Mouse (Mus musculus) forebrain, embryonic 16.5 days (tissue): ENCODE data around the gene Thrb. TPM values are rescaled to one million over a fixed set of nuclear protein-coding genes. Genes with fewer than 3 reads are reported as not detected.

Source experiments
- ATAC-seq: fragments of 200-750 bp; cut with Nextera tagmentation; 2 replicates; pipeline ENCODE4 v1.8.0; 2017; ENCODE audit warnings: mild to moderate bottlenecking, moderate library complexity
- H3K27ac ChIP-seq: fragments of 300-500 bp; sonication (generic); 2 replicates; pipeline ENCODE4 v1.5.1; 2014; ENCODE audit warnings: low read length, control low read depth
- H3K27me3 ChIP-seq: fragments of 300-500 bp; sonication (generic); replicated peaks from 2 replicates; pipeline ENCODE4 v1.6.1; 2014; ENCODE audit warnings: low read length; ENCODE audit not compliant: control insufficient read depth, insufficient read depth
- H3K36me3 ChIP-seq: fragments of 300-500 bp; sonication (generic); 2 replicates; pipeline ENCODE4 v1.6.1; 2014; ENCODE audit not compliant: control insufficient read depth, insufficient read depth
- H3K4me1 ChIP-seq: fragments of 300-500 bp; sonication (generic); replicated peaks from 2 replicates; pipeline ENCODE4 v1.6.1; 2014; ENCODE audit warnings: low read length; ENCODE audit not compliant: control insufficient read depth, insufficient read depth
- H3K4me2 ChIP-seq: fragments of 300-500 bp; sonication (generic); 2 replicates; pipeline ENCODE4 v1.6.1; 2014; ENCODE audit warnings: mild to moderate bottlenecking, low read length, control low read depth
- H3K4me3 ChIP-seq: fragments of 300-500 bp; sonication (generic); replicated peaks from 2 replicates; pipeline ENCODE4 v1.5.1; 2014; ENCODE audit warnings: mild to moderate bottlenecking, low read length, control low read depth
- H3K9ac ChIP-seq: fragments of 300-500 bp; sonication (generic); replicated peaks from 2 replicates; pipeline ENCODE4 v1.6.1; 2014; ENCODE audit warnings: low read depth, low read length, control low read depth
- H3K9me3 ChIP-seq: fragments of 300-500 bp; sonication (generic); 2 replicates; pipeline ENCODE4 v1.6.1; 2016; ENCODE audit warnings: low read length; ENCODE audit not compliant: control insufficient read depth
- WGBS: fragments of 180-500 bp; shearing (Covaris S2); extraction: QIAGEN DNeasy Blood & Tissue Kit; methylation state at CpG from one replicate; pipeline ENCODE4 v1.1.7; 2014; 5-methylcytosine and 5-hydroxymethylcytosine counted together
- polyA plus RNA-seq: library from polyadenylated mRNA; unstranded; fragments of >200 nt; fragmentation: Nextera tagmentation; extraction: Ambion mirVana; gene quantifications from 2 replicates; pipeline ENCODE4 v1.2.1, GENCODE M21; 2015

Thrb gene
- polyA plus RNA-seq, 1 experiment from 2014 or later, result 1.6 TPM

DNA sequence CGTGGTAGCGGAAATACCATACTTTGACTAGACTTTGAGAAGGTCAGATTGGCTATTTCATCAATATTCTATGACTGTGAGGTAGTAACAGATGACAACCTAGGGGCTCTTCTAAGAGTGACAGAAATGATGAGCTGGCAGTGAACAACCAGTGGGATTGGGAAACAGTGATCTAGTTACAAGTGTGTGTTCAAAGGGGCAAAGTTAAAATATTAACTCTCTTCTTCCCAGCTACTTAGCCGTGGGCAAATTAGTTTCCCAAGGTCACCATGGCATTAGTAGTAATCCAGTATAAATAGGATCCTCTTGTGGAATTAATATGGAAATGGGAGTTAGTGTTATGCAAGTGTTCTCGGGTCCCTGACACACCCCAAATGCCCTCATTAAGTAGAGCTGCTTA is 35.5 kb downstream of the Thrb start:
- H3K4me3 ChIP-seq, result no peak overlapping the region
- no peak overlapping the region for H3K4me2 ChIP-seq
- no peak overlapping the region for H3K27ac ChIP-seq
- WGBS, result 82% methylated on average over 4 of the region's 4 CpGs
- H3K9me3 ChIP-seq, result no peaks in the 10 kb centered on the region
- H3K36me3 ChIP-seq, result no peaks in the 10 kb centered on the region
- no peak overlapping the region for H3K9ac ChIP-seq
- ATAC-seq, result no peak
- H3K4me1 ChIP-seq, result no peaks in the 10 kb centered on the region
- H3K27me3 ChIP-seq, result no peaks in the 10 kb centered on the region

DNA sequence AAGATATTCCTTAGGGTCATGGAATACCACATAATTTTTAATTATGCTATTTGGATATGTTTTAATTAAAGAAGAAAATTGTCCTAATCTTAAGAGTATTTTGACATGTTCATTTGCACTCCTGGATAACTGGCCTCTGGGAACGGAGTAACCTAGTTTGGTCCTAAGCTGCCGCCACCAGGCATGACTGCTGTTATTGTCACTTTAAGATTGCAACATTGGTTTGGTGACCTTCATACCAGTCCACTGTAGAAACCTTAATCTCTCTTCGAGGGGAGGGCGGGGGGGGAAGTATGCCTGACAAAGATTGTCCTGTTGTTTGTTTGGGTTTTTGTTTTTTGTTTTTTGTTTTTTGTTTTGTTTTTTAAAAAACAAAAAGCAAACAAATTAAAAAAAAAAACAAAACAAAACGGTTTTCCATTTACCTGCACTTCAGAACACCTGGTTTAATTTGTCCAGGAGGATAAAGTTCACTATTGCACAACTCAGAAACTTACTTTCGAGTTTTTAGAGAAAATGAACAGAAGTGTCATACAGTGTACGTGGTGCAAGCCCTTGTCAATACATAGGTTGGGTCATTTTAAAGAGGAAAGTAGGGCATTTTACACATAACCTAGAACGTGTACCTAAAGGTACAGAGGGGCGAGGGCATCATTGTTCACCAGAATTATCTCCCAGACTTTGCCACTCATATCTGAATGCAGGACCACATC is 38.0 kb downstream of the Thrb start:
- H3K36me3 ChIP-seq, result no peaks in the 10 kb centered on the region
- no peaks in the 10 kb centered on the region for H3K27me3 ChIP-seq
- H3K4me3 ChIP-seq, result no peak overlapping the region
- H3K9ac ChIP-seq, result no peak overlapping the region
- H3K4me2 ChIP-seq, result no peak overlapping the region
- H3K4me1 ChIP-seq, result no peaks in the 10 kb centered on the region
- 88% methylated on average over 9 of the region's 9 CpGs for WGBS
- ATAC-seq, result no peak
- no peak overlapping the region for H3K27ac ChIP-seq
- no peaks in the 10 kb centered on the region for H3K9me3 ChIP-seq

DNA sequence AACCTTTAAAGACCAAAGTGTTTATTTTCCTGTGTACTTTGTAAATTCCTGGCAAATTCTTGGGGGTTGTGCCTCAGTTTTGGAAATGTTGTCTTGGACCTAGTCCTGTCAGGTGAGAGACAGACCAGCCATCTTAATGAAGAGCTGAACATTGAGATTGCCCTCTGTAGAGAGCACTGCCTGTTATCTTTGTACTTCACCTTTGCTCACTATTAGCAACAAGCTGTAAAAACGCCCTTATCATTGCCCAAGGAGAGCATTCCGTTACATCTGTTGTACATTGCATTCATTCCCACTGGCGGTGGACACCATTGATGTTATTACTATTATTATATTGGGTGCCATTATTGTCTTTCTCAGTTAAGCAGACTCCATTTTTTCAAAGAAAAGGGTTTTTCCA is 40.2 kb downstream of the Thrb start:
- H3K4me2 ChIP-seq, result no peak overlapping the region
- H3K4me3 ChIP-seq, result no peak overlapping the region
- no peaks in the 10 kb centered on the region for H3K9me3 ChIP-seq
- 92% methylated on average over 3 of the region's 3 CpGs for WGBS
- ATAC-seq, result no peak
- H3K36me3 ChIP-seq, result no peaks in the 10 kb centered on the region
- no peak overlapping the region for H3K27ac ChIP-seq
- H3K27me3 ChIP-seq, result no peaks in the 10 kb centered on the region
- no peak overlapping the region for H3K9ac ChIP-seq
- no peaks in the 10 kb centered on the region for H3K4me1 ChIP-seq

DNA sequence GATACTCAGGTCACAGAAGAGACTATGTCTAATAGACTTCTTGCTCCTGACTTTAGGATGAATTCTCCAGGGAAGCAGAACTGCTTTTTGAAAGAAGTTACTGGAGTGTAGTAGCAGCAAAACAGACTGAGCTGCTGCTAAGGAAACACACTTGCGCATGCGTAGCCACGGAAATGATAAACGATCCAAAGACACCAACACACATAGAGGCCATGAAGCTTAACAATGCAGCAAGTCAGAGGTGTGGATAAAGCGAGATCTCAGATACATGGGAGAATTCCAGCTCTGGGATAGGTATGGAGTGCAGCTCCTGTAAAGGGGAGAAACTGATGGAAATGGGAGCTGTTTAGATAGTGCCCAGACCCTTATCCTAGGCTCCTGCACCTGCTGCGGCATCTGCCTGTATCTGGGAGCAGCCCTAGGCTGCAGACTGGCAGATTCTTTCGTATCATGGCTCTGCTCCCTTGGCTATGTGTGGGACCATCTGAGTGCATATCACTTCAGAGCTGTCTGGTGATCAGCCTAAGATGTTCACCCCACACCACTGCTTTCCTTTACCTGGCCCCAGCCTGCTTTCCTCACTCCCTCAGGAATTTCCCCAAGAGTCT is 53.3 kb downstream of the Thrb start:
- Histone ChIP-seq H3K27ac (no peak overlapping the region), H3K4me2 (no peak overlapping the region), H3K27me3 (no peaks in the 10 kb centered on the region), H3K9ac (no peak overlapping the region; the same call in 1 of the 2 replicates), H3K36me3 (no peaks in the 10 kb centered on the region), H3K4me3 (no peak overlapping the region), H3K9me3 (peaks cover 4% of the 10 kb centered on the region; the same call in 1 of the 2 replicates), H3K4me1 (no peaks in the 10 kb centered on the region)
- WGBS, result 89% methylated on average over 7 of the region's 7 CpGs
- peak; percentile 49; the same call in 1 of the 2 replicates for ATAC-seq

DNA sequence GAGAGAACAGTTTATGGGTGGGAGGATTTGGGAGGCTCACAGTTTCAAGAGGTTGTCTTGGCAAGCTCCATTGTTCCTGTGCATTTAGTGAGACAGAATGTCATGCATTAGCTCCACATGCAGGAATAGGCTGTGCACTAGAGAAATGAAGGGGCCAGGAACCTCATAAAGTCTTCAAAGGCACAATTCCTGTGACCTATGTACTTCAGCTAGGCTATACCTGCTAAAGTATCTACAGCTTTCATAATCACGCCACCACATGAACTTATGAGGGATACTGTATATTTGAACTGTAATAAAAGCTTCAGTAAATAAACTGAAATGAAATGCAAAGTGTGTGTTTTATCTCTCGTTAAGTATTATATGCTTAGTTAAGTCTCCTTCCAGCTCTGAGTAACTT is 59.4 kb downstream of the Thrb start:
- Histone ChIP-seq H3K4me3 (no peak overlapping the region), H3K36me3 (no peaks in the 10 kb centered on the region), H3K27me3 (no peaks in the 10 kb centered on the region), H3K9me3 (peaks cover 4% of the 10 kb centered on the region; the same call in 1 of the 2 replicates), H3K9ac (no peak overlapping the region), H3K4me1 (peaks cover 11% of the 10 kb centered on the region), H3K27ac (no peak overlapping the region), H3K4me2 (no peak overlapping the region)
- WGBS, result 82% methylated on average over 2 of the region's 2 CpGs
- ATAC-seq, result no peak

DNA sequence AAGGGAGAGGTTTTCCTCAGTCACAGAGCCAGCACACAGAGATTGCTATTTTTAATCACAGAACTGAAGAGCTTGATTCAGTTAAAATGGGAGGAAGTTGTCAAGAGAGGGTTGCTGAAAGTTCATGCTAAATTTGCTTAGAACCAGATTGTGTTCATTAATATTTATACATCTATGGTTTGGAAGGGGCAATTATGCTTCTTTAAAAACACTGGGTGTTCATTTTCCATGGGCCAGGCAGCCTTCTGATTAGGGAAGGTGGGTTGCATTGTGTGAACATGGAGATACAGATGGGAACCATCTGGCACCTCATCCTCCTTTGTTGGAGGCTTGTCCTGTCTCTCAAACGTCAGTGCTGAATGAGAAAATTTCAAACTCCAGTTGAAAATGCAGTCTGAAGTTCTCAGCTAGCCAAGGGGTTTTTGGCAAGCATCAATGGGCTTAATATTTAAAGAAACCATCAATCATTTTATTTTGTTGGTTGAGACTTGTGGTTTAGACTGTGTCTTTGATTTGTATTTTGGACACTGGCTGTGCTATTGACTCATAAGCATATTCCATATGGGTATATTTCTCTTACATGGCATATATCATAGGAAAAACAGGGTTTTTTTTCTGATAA is 62.9 kb downstream of the Thrb start:
- Histone ChIP-seq H3K27me3 (no peaks in the 10 kb centered on the region), H3K36me3 (no peaks in the 10 kb centered on the region), H3K4me1 (peaks cover 11% of the 10 kb centered on the region), H3K4me2 (no peak overlapping the region), H3K9me3 (no peaks in the 10 kb centered on the region), H3K9ac (no peak overlapping the region), H3K4me3 (no peak overlapping the region), H3K27ac (peak overlapping the region; percentile 62)
- 10% methylated on average over 1 of the region's 1 CpGs for WGBS
- peak; percentile 94 for ATAC-seq

DNA sequence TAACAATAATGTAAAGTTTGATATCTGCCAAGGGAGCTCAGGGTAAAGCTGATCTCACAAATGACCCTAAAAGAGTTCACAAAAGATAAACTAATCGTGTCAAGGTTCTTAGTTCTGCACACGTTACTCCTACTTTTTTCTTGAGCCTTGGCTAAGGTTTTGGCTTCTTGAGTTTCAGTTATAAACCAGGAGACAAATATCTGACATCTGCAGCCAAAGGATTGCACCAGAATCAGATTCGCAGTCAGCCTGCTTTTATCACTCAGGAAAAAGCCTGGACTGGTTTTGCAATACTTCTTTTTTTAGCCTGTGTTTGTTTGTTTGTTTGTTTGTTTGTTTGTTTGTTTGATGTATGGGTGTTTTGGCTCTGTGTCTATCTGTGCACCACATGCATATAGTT is 64.5 kb downstream of the Thrb start:
- no peak overlapping the region for H3K27ac ChIP-seq
- WGBS, result 85% methylated on average over 3 of the region's 3 CpGs
- H3K4me2 ChIP-seq, result no peak overlapping the region
- no peaks in the 10 kb centered on the region for H3K36me3 ChIP-seq
- no peak for ATAC-seq
- peaks cover 11% of the 10 kb centered on the region for H3K4me1 ChIP-seq
- no peaks in the 10 kb centered on the region for H3K27me3 ChIP-seq
- H3K9ac ChIP-seq, result no peak overlapping the region
- no peak overlapping the region for H3K4me3 ChIP-seq
- H3K9me3 ChIP-seq, result no peaks in the 10 kb centered on the region

DNA sequence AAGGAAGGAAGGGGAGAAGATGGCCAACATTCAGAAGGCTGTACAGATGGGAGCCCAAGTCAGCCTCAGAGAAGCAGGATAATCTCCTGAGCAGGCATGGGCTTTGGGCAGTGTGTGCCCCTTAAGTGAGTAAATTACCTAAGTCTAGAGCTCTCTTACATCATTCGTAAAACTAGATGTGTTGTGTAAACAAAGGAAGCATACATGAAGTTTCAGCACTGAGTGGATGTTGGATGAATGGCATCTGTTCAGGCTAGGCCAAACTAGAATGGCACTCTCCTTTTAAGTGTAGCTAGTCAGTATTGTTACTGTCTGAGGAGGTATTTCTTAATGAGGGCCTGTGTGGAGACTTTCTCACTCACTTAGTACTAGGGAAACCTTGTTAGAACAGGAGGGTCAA is 66.8 kb downstream of the Thrb start:
- 26% methylated on average over 1 of the region's 1 CpGs for WGBS

DNA sequence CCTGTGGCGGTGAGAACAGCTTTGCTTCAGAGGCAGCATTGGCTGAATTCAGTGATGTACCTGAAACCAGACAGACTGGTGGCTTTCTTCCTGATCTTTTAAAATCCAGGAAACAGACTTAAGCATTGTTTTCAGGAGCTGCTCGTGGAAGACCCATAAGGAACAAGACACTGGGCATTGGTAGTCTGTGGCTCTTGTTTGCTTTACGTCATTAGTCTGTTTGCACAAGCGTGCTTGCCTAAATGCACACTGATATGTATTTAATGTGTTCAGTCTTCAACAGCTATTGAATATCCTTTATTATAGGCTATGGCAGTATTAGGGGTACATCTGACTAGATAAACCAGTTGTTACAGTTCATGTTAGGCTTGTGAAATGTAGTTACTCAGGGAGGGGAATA is 67.8 kb downstream of the Thrb start:
- Histone ChIP-seq H3K9ac (no peak overlapping the region), H3K36me3 (no peaks in the 10 kb centered on the region), H3K9me3 (no peaks in the 10 kb centered on the region), H3K4me2 (no peak overlapping the region), H3K27me3 (no peaks in the 10 kb centered on the region), H3K4me1 (peaks cover 9% of the 10 kb centered on the region), H3K27ac (no peak overlapping the region), H3K4me3 (no peak overlapping the region)
- no peak for ATAC-seq
- WGBS, result 90% methylated on average over 4 of the region's 4 CpGs

More for the DNA sequence above, 66.8 kb downstream of the Thrb start:
- no peak for ATAC-seq
- peaks cover 16% of the 10 kb centered on the region for H3K4me1 ChIP-seq
- H3K9me3 ChIP-seq, result no peaks in the 10 kb centered on the region
- no peak overlapping the region for H3K27ac ChIP-seq
- H3K27me3 ChIP-seq, result no peaks in the 10 kb centered on the region
- H3K4me2 ChIP-seq, result no peak overlapping the region
- H3K4me3 ChIP-seq, result no peak overlapping the region
- H3K9ac ChIP-seq, result no peak overlapping the region
- H3K36me3 ChIP-seq, result no peaks in the 10 kb centered on the region
